Mouse (Mus musculus): ENCODE results near the gene Gtsf1. TPM values are rescaled to one million over a fixed set of nuclear protein-coding genes. Genes with fewer than 3 reads are reported as not detected.

Gene Gtsf1
- polyA plus RNA-seq (2014; fragmentation: Nextera tagmentation; extraction: Ambion mirVana): not detected in 2 replicates

- no peak within 1 kb of the TSS for H3K4me3 ChIP-seq (ENCODE audit: low read depth, low read length)
- DNase-seq (ENCODE audit: low spot score) (no peak), ATAC-seq (ENCODE audit: insufficient read depth, low FRiP score, low TSS enrichment) (no peak)
- H3K4me2 ChIP-seq (ENCODE audit: low read depth): no peak within 1 kb of the TSS
- WGBS: 94% methylated on average over 16 of the region's 16 CpGs
- H3K36me3 ChIP-seq (ENCODE audit: control insufficient read depth, insufficient read depth, low read length): no peaks in the 10 kb centered on the region
- H3K4me1 ChIP-seq (ENCODE audit: control insufficient read depth, insufficient read depth, low read length): no peaks in the 10 kb centered on the region
- H3K27me3 ChIP-seq (ENCODE audit: control insufficient read depth, insufficient read depth, low read length): no peaks in the 10 kb centered on the region
- no peak within 1 kb of the TSS for H3K9ac ChIP-seq (ENCODE audit: low read length)
- H3K27ac ChIP-seq (ENCODE audit: low read depth, low read length): no peak within 1 kb of the TSS
- H3K9me3 ChIP-seq (ENCODE audit: control insufficient read depth, low read length): no peaks in the 10 kb centered on the region
These were observed at the start of gene Gtsf1 for GRCm38 (mm10) chr15:103430241-103430640. Gene Gtsf1, minus strand, starts transcription at chr15:103430470.

- no peak overlapping the region for H3K4me3 ChIP-seq (ENCODE audit: low read depth, low read length)
- ATAC-seq (ENCODE audit: insufficient read depth, low FRiP score, low TSS enrichment): no peak
- H3K36me3 ChIP-seq (ENCODE audit: control insufficient read depth, insufficient read depth, low read length): no peaks in the 10 kb centered on the region
- no peaks in the 10 kb centered on the region for H3K4me1 ChIP-seq (ENCODE audit: control insufficient read depth, insufficient read depth, low read length)
- DNase-seq (ENCODE audit: low spot score): no peak
- no peak overlapping the region for H3K9ac ChIP-seq (ENCODE audit: low read length)
- H3K9me3 ChIP-seq (ENCODE audit: control insufficient read depth, low read length): no peaks in the 10 kb centered on the region
- no peak overlapping the region for H3K27ac ChIP-seq (ENCODE audit: low read depth, low read length)
- H3K4me2 ChIP-seq (ENCODE audit: low read depth): no peak overlapping the region
- no peaks in the 10 kb centered on the region for H3K27me3 ChIP-seq (ENCODE audit: control insufficient read depth, insufficient read depth, low read length)
- WGBS: 82% methylated on average over 1 of the region's 1 CpGs
These were observed 48.9 kb upstream of the Gtsf1 start for GRCm38 (mm10) chr15:103479080-103479606.

GRCm38 (mm10) chr15:103473769-103474168 lies 43.5 kb upstream of the Gtsf1 start:
- WGBS: 87% methylated on average over 5 of the region's 5 CpGs
- no peaks in the 10 kb centered on the region for H3K9me3 ChIP-seq (ENCODE audit: control insufficient read depth, low read length)

GRCm38 (mm10) chr15:103473182-103473581 lies 42.9 kb upstream of the Gtsf1 start:
- Histone ChIP-seq H3K4me2 (ENCODE audit: low read depth) (no peak overlapping the region), H3K27ac (ENCODE audit: low read depth, low read length) (no peak overlapping the region), H3K4me1 (ENCODE audit: control insufficient read depth, insufficient read depth, low read length) (no peaks in the 10 kb centered on the region), H3K9me3 (ENCODE audit: control insufficient read depth, low read length) (no peaks in the 10 kb centered on the region), H3K9ac (ENCODE audit: low read length) (no peak overlapping the region), H3K36me3 (ENCODE audit: control insufficient read depth, insufficient read depth, low read length) (no peaks in the 10 kb centered on the region), H3K4me3 (ENCODE audit: low read depth, low read length) (no peak overlapping the region), H3K27me3 (ENCODE audit: control insufficient read depth, insufficient read depth, low read length) (no peaks in the 10 kb centered on the region)
- no peak for DNase-seq (ENCODE audit: low spot score)
- ATAC-seq (ENCODE audit: insufficient read depth, low FRiP score, low TSS enrichment): no peak
- 88% methylated on average over 7 of the region's 7 CpGs for WGBS

More at GRCm38 (mm10) chr15:103473769-103474168, 43.5 kb upstream of the Gtsf1 start:
- H3K27ac ChIP-seq (ENCODE audit: low read depth, low read length): no peak overlapping the region
- H3K36me3 ChIP-seq (ENCODE audit: control insufficient read depth, insufficient read depth, low read length): no peaks in the 10 kb centered on the region
- no peak overlapping the region for H3K9ac ChIP-seq (ENCODE audit: low read length)
- no peak overlapping the region for H3K4me2 ChIP-seq (ENCODE audit: low read depth)
- ATAC-seq (ENCODE audit: insufficient read depth, low FRiP score, low TSS enrichment) (no peak), DNase-seq (ENCODE audit: low spot score) (no peak)
- no peak overlapping the region for H3K4me3 ChIP-seq (ENCODE audit: low read depth, low read length)
- H3K27me3 ChIP-seq (ENCODE audit: control insufficient read depth, insufficient read depth, low read length): no peaks in the 10 kb centered on the region
- H3K4me1 ChIP-seq (ENCODE audit: control insufficient read depth, insufficient read depth, low read length): no peaks in the 10 kb centered on the region

GRCm38 (mm10) chr15:103472265-103472664 lies 42.0 kb upstream of the Gtsf1 start:
- DNase-seq (ENCODE audit: low spot score) (no peak), ATAC-seq (ENCODE audit: insufficient read depth, low FRiP score, low TSS enrichment) (no peak)
- Histone ChIP-seq H3K9ac (ENCODE audit: low read length) (no peak overlapping the region), H3K27ac (ENCODE audit: low read depth, low read length) (no peak overlapping the region), H3K4me2 (ENCODE audit: low read depth) (no peak overlapping the region), H3K27me3 (ENCODE audit: control insufficient read depth, insufficient read depth, low read length) (no peaks in the 10 kb centered on the region), H3K4me3 (ENCODE audit: low read depth, low read length) (no peak overlapping the region), H3K9me3 (ENCODE audit: control insufficient read depth, low read length) (no peaks in the 10 kb centered on the region), H3K36me3 (ENCODE audit: control insufficient read depth, insufficient read depth, low read length) (no peaks in the 10 kb centered on the region), H3K4me1 (ENCODE audit: control insufficient read depth, insufficient read depth, low read length) (no peaks in the 10 kb centered on the region)
- 84% methylated on average over 3 of the region's 3 CpGs for WGBS

- no peaks in the 10 kb centered on the region for H3K4me1 ChIP-seq (ENCODE audit: control insufficient read depth, insufficient read depth, low read length)
- no peak overlapping the region for H3K9ac ChIP-seq (ENCODE audit: low read length)
- H3K9me3 ChIP-seq (ENCODE audit: control insufficient read depth, low read length): no peaks in the 10 kb centered on the region
- no peaks in the 10 kb centered on the region for H3K27me3 ChIP-seq (ENCODE audit: control insufficient read depth, insufficient read depth, low read length)
- H3K4me3 ChIP-seq (ENCODE audit: low read depth, low read length): no peak overlapping the region
- no peak overlapping the region for H3K4me2 ChIP-seq (ENCODE audit: low read depth)
- H3K27ac ChIP-seq (ENCODE audit: low read depth, low read length): no peak overlapping the region
- no peak for ATAC-seq (ENCODE audit: insufficient read depth, low FRiP score, low TSS enrichment)
- H3K36me3 ChIP-seq (ENCODE audit: control insufficient read depth, insufficient read depth, low read length): no peaks in the 10 kb centered on the region
- WGBS: 86% methylated on average over 7 of the region's 7 CpGs
- DNase-seq (ENCODE audit: low spot score): no peak
These were observed 41.4 kb upstream of the Gtsf1 start for GRCm38 (mm10) chr15:103471488-103472194.

GRCm38 (mm10) chr15:103462539-103463261 lies 32.4 kb upstream of the Gtsf1 start:
- H3K9me3 ChIP-seq (ENCODE audit: control insufficient read depth, low read length): no peaks in the 10 kb centered on the region
- H3K27me3 ChIP-seq (ENCODE audit: control insufficient read depth, insufficient read depth, low read length): no peaks in the 10 kb centered on the region
- no peaks in the 10 kb centered on the region for H3K36me3 ChIP-seq (ENCODE audit: control insufficient read depth, insufficient read depth, low read length)
- no peak for ATAC-seq (ENCODE audit: insufficient read depth, low FRiP score, low TSS enrichment)
- DNase-seq (ENCODE audit: low spot score): no peak
- H3K9ac ChIP-seq (ENCODE audit: low read length): no peak overlapping the region
- 85% methylated on average over 7 of the region's 7 CpGs for WGBS
- no peak overlapping the region for H3K4me3 ChIP-seq (ENCODE audit: low read depth, low read length)
- H3K4me1 ChIP-seq (ENCODE audit: control insufficient read depth, insufficient read depth, low read length): no peaks in the 10 kb centered on the region
- no peak overlapping the region for H3K4me2 ChIP-seq (ENCODE audit: low read depth)
- no peak overlapping the region for H3K27ac ChIP-seq (ENCODE audit: low read depth, low read length)

GRCm38 (mm10) chr15:103454449-103454848 lies 24.2 kb upstream of the Gtsf1 start:
- Histone ChIP-seq H3K9ac (ENCODE audit: low read length) (no peak overlapping the region), H3K36me3 (ENCODE audit: control insufficient read depth, insufficient read depth, low read length) (no peaks in the 10 kb centered on the region), H3K4me3 (ENCODE audit: low read depth, low read length) (no peak overlapping the region), H3K27ac (ENCODE audit: low read depth, low read length) (no peak overlapping the region), H3K4me1 (ENCODE audit: control insufficient read depth, insufficient read depth, low read length) (no peaks in the 10 kb centered on the region), H3K9me3 (ENCODE audit: control insufficient read depth, low read length) (no peaks in the 10 kb centered on the region), H3K4me2 (ENCODE audit: low read depth) (no peak overlapping the region), H3K27me3 (ENCODE audit: control insufficient read depth, insufficient read depth, low read length) (no peaks in the 10 kb centered on the region)
- no peak for ATAC-seq (ENCODE audit: insufficient read depth, low FRiP score, low TSS enrichment)
- no peak for DNase-seq (ENCODE audit: low spot score)
- 93% methylated on average over 6 of the region's 6 CpGs for WGBS
